Mouse (Mus musculus) lung, postnatal 0 days (tissue): ENCODE results near the gene Hapln2.

Source experiments
- CTCF ChIP-seq: IDR thresholded peaks from 2 replicates; pipeline ENCODE4 v1.5.1; 2016; ENCODE audit warnings: antibody characterized with exemption, mild to moderate bottlenecking
- EP300 ChIP-seq: IDR thresholded peaks from 2 replicates; pipeline ENCODE4 v1.6.1; 2016; ENCODE audit warnings: antibody characterized with exemption, mild to moderate bottlenecking, control low read depth

- TF ChIP-seq CTCF (no peak), EP300 (no peak)
Measured at GRCm38 (mm10) chr3:87996971-87997614, 30.3 kb downstream of the Hapln2 start.
